11 mouse cellular contexts compared by ENCODE assay signal in genomic region chr16:14444059-14444855, GRCm38 (mm10).
DNase-seq lines count a peak whose midpoint lies in the region; ATAC-seq and TF ChIP-seq lines count a peak whose summit lies in the region.
"Had no signal": no experiment of that assay in that cellular context is flagged by ENCODE, and none has a peak within 500 bp of the region (broad histone marks: within the 10 kb centered on the region; RNA-seq: fewer than 3 reads in every experiment).

No protein-coding gene starts in this region.

- no peaks in the 10 kb centered on the region for H3K9me3 ChIP-seq in heart, embryonic 11.5 days (replicated peaks; ENCODE audit: control insufficient read depth, low read length)
- no peaks in the 10 kb centered on the region for H3K9me3 ChIP-seq in heart, embryonic 16.5 days (replicated peaks; ENCODE audit: control insufficient read depth, low read length)
- H3K9me3 ChIP-seq in forebrain, postnatal 0 days (ENCODE audit: low read length), result no peaks in the 10 kb centered on the region

- no peak for TF ChIP-seq CTCF in layer of hippocampus, adult 2 months (conservative IDR thresholded peaks at IDR 0.05)
- no peak for TF ChIP-seq CTCF in forebrain, postnatal 0 days (IDR thresholded peaks at IDR 0.05; ENCODE audit: low read depth)

- H3K27me3 ChIP-seq in heart, embryonic 11.5 days (ENCODE audit: control insufficient read depth, insufficient read depth, low read length), result no peaks in the 10 kb centered on the region
- H3K27me3 ChIP-seq in heart, embryonic 16.5 days (ENCODE audit: control insufficient read depth, insufficient read depth, low read length), result no peaks in the 10 kb centered on the region
- H3K27me3 ChIP-seq in forebrain, postnatal 0 days (ENCODE audit: insufficient read depth, low read length), result no peaks in the 10 kb centered on the region

- H3K9ac ChIP-seq in heart, embryonic 11.5 days (ENCODE audit: low read depth, low read length), result no peak overlapping the region
- no peak overlapping the region for H3K9ac ChIP-seq in heart, embryonic 16.5 days (ENCODE audit: low read length)
- H3K9ac ChIP-seq in forebrain, postnatal 0 days, result no peak overlapping the region

- ATAC-seq in heart, embryonic 11.5 days (replicated peaks; ENCODE audit: insufficient number of reproducible peaks, low FRiP score, low TSS enrichment), result no peak
- peak; percentile 74 for ATAC-seq in heart, embryonic 16.5 days (replicated peaks; ENCODE audit: extremely low read depth, insufficient read depth, low FRiP score)
- no peak for ATAC-seq in forebrain, postnatal 0 days
- ATAC-seq: intestine, embryonic 16.5 days had no signal

- WGBS in heart, embryonic 11.5 days (ENCODE audit: insufficient replicate concordance), result 72% methylated on average over 6 of the region's 6 CpGs
- 61% methylated on average over 6 of the region's 6 CpGs for WGBS in heart, embryonic 16.5 days
- 75% methylated on average over 6 of the region's 6 CpGs for WGBS in forebrain, postnatal 0 days

- no peak overlapping the region for H3K27ac ChIP-seq in heart, embryonic 11.5 days (ENCODE audit: low read depth, low read length)
- peak overlapping the region; percentile 57 for H3K27ac ChIP-seq in heart, embryonic 16.5 days (ENCODE audit: low read length)
- H3K27ac ChIP-seq in layer of hippocampus, adult 2 months, result no peak overlapping the region
- H3K27ac ChIP-seq in forebrain, postnatal 0 days (ENCODE audit: low read depth, low read length), result no peak overlapping the region
- H3K27ac ChIP-seq: left cerebral cortex, adult 2 months had no signal

- DNase-seq in heart, adult 11 months, result peak; percentile 94
- DNase-seq in MN1 (ENCODE audit: low spot score), result peak; percentile 24
- peak; percentile 15 to 48 for DNase-seq in adrenal gland, postnatal 36 days
- DNase-seq in layer of hippocampus, adult 2 months (ENCODE audit: low spot score in 2 of 2), result no peak
- DNase-seq in forebrain, postnatal 0 days, result no peak
- no peak for DNase-seq in urinary bladder, adult 18-20 months (ENCODE audit: low spot score in 2 of 2)
- DNase-seq: right cerebral cortex, postnatal 14 days had no signal

- no peaks in the 10 kb centered on the region for H3K4me1 ChIP-seq in heart, embryonic 11.5 days (ENCODE audit: control insufficient read depth, insufficient read depth, low read length)
- H3K4me1 ChIP-seq in heart, embryonic 16.5 days (ENCODE audit: control insufficient read depth, insufficient read depth, low read length), result peaks cover 13% of the 10 kb centered on the region
- no peaks in the 10 kb centered on the region for H3K4me1 ChIP-seq in forebrain, postnatal 0 days (ENCODE audit: insufficient read depth)

- H3K4me2 ChIP-seq in heart, embryonic 11.5 days, result no peak overlapping the region
- no peak overlapping the region for H3K4me2 ChIP-seq in heart, embryonic 16.5 days (ENCODE audit: low read depth, low read length)
- no peak overlapping the region for H3K4me2 ChIP-seq in forebrain, postnatal 0 days (ENCODE audit: low read depth)

- H3K36me3 ChIP-seq in heart, embryonic 11.5 days (ENCODE audit: control insufficient read depth, insufficient read depth, low read length), result no peaks in the 10 kb centered on the region
- H3K36me3 ChIP-seq in heart, embryonic 16.5 days (ENCODE audit: control insufficient read depth, insufficient read depth), result no peaks in the 10 kb centered on the region
- H3K36me3 ChIP-seq in forebrain, postnatal 0 days (ENCODE audit: insufficient read depth), result peaks cover 16% of the 10 kb centered on the region

- no peak overlapping the region for H3K4me3 ChIP-seq in heart, embryonic 11.5 days (ENCODE audit: low read depth, low read length)
- no peak overlapping the region for H3K4me3 ChIP-seq in heart, embryonic 16.5 days (ENCODE audit: low read length)
- no peak overlapping the region for H3K4me3 ChIP-seq in layer of hippocampus, adult 2 months
- no peak overlapping the region for H3K4me3 ChIP-seq in forebrain, postnatal 0 days (ENCODE audit: low read depth, low read length)
- H3K4me3 ChIP-seq: left cerebral cortex, adult 2 months had no signal

Comparison
In these comparisons a context has a peak if more than half of its experiments do, and no peak if none do; other contexts are left out.
1. DNase-seq: peak in heart, adult 11 months (single experiment), MN1 (single experiment) and adrenal gland, postnatal 36 days (2 of 2); none in layer of hippocampus, adult 2 months (0 of 2), forebrain, postnatal 0 days (single experiment) and urinary bladder, adult 18-20 months (0 of 2).